Mouse (Mus musculus) left cerebral cortex, postnatal 36 days (tissue): ENCODE measurements around the gene 9130008F23Rik. TPM values are rescaled to one million over a fixed set of nuclear protein-coding genes. Genes with fewer than 3 reads are reported as not detected.

Source experiments
- DNase-seq, 2 experiments: peaks; one replicate each; pipeline ENCODE4 v3.0.0; 2021 to 2022; ENCODE audit warnings: low spot score in 2 of 2, mixed read lengths in 1 of 2
- intact Hi-C: fragments of 180-260 bp; cut with DNase I; formaldehyde crosslinking; loops from one replicate; pipeline ENCODE4 v1.15.1; 2025
- total RNA-seq, 2 experiments: library from RNA; stranded (reverse); gene quantifications; 2 replicates each; pipeline ENCODE4 v1.2.3; 2021

9130008F23Rik gene
- not detected for total RNA-seq

DNA sequence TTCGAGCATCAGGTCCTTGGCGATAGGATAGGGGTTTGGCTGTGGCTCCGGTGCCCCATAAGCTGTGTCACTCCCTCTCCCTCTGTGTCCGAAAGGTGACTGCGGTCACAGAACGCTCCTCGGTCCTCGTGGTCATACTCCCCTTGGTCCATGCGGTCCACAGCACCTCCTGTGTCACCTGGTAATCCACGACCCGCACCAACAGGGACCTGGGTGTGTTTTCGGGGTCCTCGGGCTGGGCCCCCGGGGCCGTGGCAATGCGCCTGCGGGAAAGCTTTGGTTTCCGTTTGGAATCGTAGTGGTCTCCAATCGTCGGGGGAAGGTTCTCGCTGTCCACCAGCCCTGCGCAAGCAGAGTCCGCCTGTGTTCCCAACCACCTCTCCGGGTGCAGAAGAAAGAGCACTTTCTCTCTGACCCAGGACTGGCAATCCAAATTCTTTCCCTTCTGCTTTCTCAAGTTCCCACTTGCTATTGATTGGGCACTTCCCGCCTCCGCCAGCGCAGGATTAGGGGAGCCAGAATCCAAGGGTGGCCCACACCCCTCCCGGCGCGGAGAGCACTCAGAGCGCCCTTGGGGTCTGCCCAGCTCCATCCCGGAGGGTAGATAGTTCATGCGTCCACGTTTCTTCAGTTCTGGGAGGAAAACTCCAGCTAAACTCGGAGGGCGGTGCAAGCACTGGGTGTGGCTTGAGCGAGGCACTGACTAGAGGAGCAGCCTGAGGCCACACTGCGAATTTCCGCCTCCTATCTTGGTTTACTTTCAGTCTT lies at the start of gene 9130008F23Rik:
TSS of gene 9130008F23Rik (minus strand) at position 636 of the 768 bp plus-strand sequence.
- peak; percentile 7 to 13 for DNase-seq

DNA sequence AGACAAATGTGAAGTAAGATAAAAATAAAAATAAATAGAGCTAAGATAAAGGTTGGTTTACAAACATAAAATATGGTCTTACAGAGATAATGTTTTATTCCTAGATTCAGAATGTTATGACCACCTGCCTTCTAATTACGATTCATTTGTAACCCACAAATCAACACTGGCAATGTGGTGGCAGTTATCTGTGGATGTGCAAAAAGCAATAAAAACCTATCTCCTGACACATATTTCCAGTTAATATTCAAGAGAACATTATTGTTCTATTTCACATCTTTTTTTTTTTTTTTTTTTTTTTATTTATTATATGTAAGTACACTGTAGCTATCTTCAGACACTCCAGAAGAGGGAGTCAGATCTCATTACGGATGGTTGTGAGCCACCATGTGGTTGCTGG lies 35.1 kb upstream of the 9130008F23Rik start:
- no peak for DNase-seq
- intact Hi-C loops: no loop called here

More for the DNA sequence above, at the start of gene 9130008F23Rik:
- intact Hi-C loops: no loop called here

DNA sequence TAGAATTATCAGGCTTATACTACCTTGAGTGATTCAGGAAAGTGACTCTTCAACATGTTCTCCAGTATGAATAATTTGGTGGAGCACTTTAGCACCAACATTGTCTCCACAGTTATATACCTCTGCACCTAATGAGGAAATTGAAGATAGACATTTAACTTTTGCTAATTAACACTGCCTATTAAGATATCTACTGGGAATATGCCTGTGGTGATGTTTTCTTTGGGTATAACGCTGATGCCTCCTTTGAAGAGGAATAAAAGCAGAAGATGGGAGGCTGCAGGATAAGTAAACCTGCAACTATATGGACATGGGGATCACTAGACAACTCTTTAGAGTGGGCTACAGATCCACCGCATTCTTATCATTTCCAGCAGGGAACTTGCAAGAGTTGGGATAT lies 33.9 kb upstream of the 9130008F23Rik start, which contains the start of gene Glyatl3:
TSS of gene Glyatl3 (minus strand) at position 101 of the 400 bp plus-strand sequence.
- intact Hi-C loops: no loop called here
- no peak for DNase-seq

DNA sequence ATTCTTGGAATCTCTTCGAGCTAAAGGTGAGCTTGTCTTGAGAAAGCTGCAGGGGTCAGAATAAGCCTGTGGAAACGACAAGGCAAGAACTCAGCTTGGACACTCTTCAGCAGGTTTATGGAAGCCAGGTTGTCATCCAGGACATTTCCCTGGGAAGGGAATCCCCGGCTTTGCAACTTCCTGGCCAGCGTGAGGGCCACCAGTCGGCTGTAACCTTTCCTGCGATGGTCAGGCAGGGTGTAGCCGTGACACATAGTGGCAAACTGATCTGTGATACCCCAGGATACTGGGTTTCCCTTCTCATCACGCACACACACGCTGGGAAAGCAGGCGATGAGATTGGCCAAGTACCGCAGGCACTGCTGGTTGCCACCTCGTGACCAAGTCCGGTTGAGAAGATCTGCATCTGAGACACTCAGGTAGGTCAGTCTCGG lies 24.4 kb upstream of the 9130008F23Rik start:
- intact Hi-C loops: no loop called here
- no peak for DNase-seq

GRCm38 (mm10) chr17:40904056-40904597 lies 23.8 kb upstream of the 9130008F23Rik start:
- intact Hi-C loops: no loop called here
- no peak for DNase-seq

GRCm38 (mm10) chr17:40903345-40903744 lies 23.0 kb upstream of the 9130008F23Rik start:
- no peak for DNase-seq
- intact Hi-C loops: no loop called here

DNA sequence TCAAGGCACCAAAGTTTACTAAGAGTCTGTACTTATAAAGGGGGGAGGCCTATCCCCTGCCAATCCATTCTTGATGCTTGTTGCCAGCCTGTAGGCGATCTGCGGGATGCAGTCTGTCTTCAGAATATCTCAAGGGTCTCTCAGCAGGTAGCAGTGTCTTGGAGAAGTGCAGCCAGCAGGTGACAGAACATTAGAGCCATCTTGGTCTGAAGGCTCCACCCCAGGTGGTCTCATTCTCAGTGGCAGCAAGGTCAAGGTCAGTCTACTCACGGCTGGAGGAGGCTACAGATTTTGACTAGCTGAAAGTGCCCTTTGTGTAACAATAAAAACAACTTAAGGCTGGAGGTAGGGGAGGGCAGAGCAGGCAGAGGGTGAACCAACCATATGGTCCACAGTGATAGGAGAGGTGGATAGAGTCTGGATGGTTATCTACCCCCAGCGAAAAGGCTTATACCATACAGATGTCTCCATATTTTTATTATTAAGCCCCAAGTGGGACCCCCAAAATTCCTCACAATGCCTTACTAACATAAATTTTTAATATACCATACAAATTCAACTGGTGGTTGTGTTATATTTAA lies 19.5 kb upstream of the 9130008F23Rik start:
- intact Hi-C loops: loop anchor here (5.0 to 10.0 kb wide), 2 partner anchors 743 to 995 kb away; no protein-coding TSS in a partner anchor
- DNase-seq: no peak

DNA sequence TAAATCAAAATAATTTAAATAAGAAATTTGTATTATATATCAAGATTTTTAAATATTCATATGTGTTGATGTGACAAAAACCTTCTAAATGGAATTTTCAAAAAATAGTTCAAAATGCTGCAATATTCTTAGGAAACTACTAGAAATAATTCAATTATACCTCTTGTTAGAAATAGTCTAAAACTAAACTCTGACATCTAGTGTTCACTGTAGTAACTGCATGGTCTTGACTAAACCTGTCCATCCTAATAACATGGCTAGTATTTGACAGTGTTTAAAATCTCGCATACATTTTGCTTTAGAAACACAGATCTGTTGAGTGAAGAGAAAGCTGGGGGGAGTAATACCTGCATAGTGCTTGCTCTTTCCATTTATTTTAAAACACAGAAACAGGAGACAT lies 16.5 kb upstream of the 9130008F23Rik start:
- no peak for DNase-seq

DNA sequence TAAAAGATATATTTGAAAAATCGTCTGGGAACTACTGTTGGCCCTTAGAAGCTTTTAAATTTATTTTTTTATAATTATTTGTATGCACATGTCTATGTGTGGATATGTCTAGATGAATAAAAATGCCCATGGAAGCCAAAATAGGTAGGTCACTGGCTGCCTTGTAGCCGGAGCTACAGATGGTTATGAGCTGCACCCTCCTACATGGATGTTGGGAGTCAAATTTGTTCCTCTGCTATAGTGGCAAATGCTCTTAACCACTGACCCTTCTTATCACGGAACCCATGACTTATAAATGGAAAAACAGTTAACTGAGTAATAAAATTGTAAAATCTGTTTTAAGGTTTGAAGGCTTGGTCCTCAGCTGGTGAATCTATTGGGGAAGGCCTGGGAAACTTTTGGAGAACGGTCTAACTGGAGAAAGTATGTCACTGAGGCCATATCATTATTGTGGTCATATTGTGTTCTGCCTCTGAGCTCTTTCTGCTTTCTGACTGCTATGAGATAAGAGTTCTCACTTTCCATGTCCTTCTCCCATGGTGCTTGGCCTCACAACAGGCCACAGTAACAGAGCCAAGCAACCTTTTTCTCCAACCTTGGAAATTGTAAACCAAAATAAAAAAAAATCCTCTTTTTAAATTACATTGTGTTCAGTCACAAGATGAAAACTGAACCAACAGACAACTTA lies 7.6 kb upstream of the 9130008F23Rik start:
- DNase-seq: no peak
- intact Hi-C loops: no loop called here

More for the DNA sequence above, 16.5 kb upstream of the 9130008F23Rik start:
- intact Hi-C loops: loop anchor here (5.0 to 10.0 kb wide), 2 partner anchors 740 to 992 kb away; no protein-coding TSS in a partner anchor

DNA sequence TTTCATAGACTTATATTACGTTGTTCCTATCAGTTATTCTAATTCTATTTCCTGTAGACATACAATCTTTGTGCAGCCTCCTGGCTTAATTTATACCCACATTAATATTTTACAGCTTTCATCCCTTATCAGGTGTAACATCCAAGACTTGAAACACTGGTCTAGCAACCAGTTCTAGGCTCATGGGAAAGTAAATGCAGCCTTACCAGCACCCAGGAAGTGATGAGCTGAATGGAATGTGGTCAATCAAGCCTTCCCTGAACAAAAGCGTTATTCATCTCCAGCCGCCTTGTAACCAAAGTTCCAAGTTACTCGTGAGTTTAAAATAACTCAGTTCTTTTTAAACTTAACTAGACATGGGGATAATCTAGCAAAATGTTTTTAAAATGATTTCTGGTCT lies 4.8 kb upstream of the 9130008F23Rik start:
- intact Hi-C loops: no loop called here
- no peak for DNase-seq

- intact Hi-C loops: no loop called here
- no peak for DNase-seq
Measured at GRCm38 (mm10) chr17:40882172-40882571, 1.8 kb upstream of the 9130008F23Rik start.

DNA sequence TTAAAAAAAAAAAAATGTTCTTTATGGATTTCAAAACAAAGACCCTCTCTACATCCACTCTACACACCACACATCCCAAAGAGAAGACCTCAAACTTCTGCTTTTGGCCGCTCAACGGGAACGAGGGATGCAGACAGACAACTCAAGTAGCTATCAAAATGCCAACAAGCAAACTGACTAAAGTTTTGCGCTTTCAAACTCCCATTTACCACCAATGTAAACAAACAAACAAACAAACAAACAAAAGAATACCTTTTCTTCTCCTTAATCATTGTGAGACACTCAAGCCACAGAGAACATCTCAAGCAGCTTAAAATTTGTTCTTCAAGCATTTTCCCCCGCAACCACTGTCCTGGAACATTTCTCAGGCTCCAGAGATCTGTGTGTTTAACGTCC lies 833 bp downstream of the 9130008F23Rik start:
- DNase-seq: no peak
- intact Hi-C loops: no loop called here

DNA sequence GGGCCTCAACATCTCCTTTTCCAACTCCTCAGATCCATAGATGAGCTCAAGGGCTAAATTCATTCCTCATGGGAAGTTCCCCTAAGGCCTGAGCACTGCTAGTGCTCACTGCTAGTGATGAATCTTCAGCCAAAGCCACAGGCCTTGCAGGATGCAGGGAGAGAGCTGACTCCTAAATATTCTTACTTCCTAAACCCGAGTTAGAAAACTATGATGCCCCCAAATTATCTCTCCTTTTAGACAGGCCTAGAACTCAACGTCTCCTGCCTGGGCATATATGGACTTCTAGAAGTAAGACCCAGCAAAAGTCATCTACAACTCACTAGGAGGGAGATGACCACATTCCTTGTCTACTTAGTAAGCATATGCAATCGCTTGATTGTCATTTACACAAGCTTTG lies 2.6 kb downstream of the 9130008F23Rik start:
- intact Hi-C loops: no loop called here
- DNase-seq: no peak

GRCm38 (mm10) chr17:40875568-40875967 lies 4.8 kb downstream of the 9130008F23Rik start:
- intact Hi-C loops: no loop called here
- DNase-seq: no peak

DNA sequence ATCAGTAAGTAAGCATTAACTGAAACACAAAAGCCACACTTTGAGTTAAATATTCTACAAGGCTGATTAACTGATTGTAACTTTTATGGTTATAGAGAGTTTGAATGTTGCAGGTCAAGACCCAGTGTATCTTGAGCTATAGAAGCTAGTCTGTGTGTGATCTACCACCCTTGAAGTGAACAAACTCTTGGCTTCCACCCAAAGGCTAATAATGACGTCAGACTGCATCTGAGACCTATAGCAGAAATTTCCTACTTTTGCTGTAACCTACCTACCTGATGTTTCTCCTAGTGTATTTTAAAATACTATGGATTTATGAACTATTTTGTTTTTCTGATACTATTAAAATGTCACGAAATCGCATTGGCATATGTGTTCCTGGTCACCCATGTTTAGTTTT lies 5.7 kb downstream of the 9130008F23Rik start:
- intact Hi-C loops: no loop called here
- no peak for DNase-seq

DNA sequence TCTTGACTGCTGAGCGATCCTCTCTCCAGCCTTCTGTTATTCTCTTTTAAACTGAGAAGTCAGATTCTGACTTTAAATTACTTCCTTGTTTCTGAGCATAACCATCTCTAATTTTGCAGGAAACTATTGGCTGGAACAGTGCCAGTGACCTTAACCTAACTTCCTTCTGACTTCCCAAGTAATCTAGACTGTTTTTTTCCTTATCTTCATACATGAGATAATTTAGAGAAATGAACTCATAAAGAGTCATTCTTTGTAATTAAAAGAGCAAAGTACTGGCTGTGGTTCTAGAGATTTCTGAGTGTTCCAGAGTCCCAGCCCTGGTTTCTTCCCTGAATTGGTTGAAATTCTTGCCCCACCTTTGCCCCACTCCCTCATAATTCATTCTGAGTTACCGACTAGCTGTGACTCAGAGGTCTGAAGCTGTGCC lies 6.8 kb downstream of the 9130008F23Rik start:
- DNase-seq: no peak
- intact Hi-C loops: no loop called here

DNA sequence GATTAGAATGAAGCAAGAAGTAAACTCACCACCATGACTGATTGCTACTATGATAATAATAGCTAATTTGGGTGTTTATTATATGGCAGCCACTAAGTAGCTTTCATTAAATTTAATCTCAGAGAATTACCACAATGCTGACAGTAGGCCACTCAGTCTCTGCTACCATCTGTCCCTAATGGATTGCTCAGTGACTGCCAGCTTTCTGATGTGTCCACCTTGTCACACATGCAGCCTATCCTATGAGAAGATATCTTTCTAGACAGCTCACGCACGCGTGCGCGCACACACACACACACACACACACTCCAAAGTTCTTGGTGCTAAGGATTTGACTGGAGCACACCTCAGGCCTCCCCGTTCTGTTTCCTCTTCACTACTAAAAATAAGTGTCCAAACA lies 7.7 kb downstream of the 9130008F23Rik start:
- intact Hi-C loops: no loop called here
- DNase-seq: no peak

GRCm38 (mm10) chr17:40868952-40869747 lies 11.2 kb downstream of the 9130008F23Rik start:
- intact Hi-C loops: no loop called here
- no peak for DNase-seq

DNA sequence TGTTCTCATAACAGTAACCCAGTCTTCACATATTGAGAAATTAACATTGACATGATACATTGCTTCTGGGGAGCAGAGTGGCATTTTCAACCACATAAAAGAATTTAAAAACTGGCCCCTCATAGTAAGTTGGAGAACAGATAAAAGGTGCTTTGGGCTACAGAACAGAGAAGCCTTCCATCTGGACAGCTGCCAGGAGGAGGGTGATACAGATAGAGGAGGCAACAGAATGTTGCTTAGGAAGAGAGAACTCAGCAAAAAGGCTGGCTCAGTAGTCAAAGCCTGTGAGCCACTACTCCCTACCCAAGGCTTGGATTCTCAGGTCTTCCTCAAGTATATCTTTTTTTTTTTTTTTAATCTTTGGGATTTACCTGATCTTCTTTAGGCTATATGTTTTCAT lies 25.3 kb downstream of the 9130008F23Rik start:
- intact Hi-C loops: no loop called here
- no peak for DNase-seq
